Mouse (Mus musculus): ENCODE measurements around the gene Dhx38.

DNA sequence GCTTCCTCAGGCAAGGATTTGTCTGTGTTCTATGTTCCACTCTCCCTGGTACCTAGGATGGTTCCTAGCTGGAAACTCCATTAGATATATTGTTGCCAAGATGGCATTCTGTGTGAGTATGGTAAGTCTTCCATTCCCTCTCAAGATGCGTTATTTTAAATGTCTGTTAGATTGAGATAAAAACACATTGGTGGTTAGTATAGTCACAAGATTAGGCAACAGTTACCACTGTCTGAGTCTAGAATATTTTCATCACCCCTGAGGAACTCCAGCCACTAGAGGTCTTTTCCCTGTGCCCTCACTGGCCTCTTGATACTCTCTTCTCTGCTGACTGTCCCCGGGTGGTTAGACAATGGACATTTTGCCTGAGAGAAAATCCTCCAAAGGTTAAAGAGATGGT lies 41.7 kb downstream of the Dhx38 start:
- no peak for TF ChIP-seq EP300 (IDR thresholded peaks at IDR 0.05; ENCODE audit: low read depth)
- TF ChIP-seq CTCF (IDR thresholded peaks at IDR 0.05; ENCODE audit: low read depth), result no peak

Data from liver, postnatal 0 days (tissue).